Mouse (Mus musculus): ENCODE measurements around the gene Ldb2. TPM values are rescaled to one million over a fixed set of nuclear protein-coding genes. Genes with fewer than 3 reads are reported as not detected.

The Ldb2 gene
- total and polyA plus RNA-seq, 3 experiments = not detected

GRCm38 (mm10) chr5:44754156-44754910, 45.1 kb downstream of the Ldb2 start:
- H3K79me2 ChIP-seq (ENCODE audit: control insufficient read depth, insufficient read depth, low read length, poor library complexity) = no peaks in the 10 kb centered on the region
- H3K27ac ChIP-seq (ENCODE audit: control insufficient read depth, low read depth, low read length) = no peak overlapping the region
- no peaks in the 10 kb centered on the region for H3K9me3 ChIP-seq (replicated peaks; ENCODE audit: insufficient read depth, low read length)
- no peak overlapping the region for H3K9ac ChIP-seq (ENCODE audit: control insufficient read depth, low read depth, low read length, poor library complexity, severe bottlenecking)
- TF ChIP-seq GATA1 (IDR thresholded peaks at IDR 0.05; ENCODE audit: low read depth, low read length) = no peak
- TF ChIP-seq JUND (IDR thresholded peaks at IDR 0.05; ENCODE audit: low read depth, low read length) = no peak
- TF ChIP-seq GABPA (IDR thresholded peaks at IDR 0.05; ENCODE audit: low read depth, low read length) = no peak
- TF ChIP-seq POLR2A (IDR thresholded peaks at IDR 0.05; ENCODE audit: control insufficient read depth in 1 of 2, insufficient read depth in 1 of 2, low read depth in 1 of 2, low read length in 2 of 2, poor library complexity in 1 of 2) = no peak
- TF ChIP-seq POLR2AphosphoS2 (IDR thresholded peaks at IDR 0.05; ENCODE audit: low read length) = no peak
- no peak for TF ChIP-seq MYC (IDR thresholded peaks at IDR 0.05; ENCODE audit: low read depth, low read length)
- no peak for TF ChIP-seq USF2 (IDR thresholded peaks at IDR 0.05; ENCODE audit: borderline replicate concordance in 1 of 2, insufficient read depth in 1 of 2, low read depth in 1 of 2, low read length in 2 of 2)
- no peak for TF ChIP-seq TBP (IDR thresholded peaks at IDR 0.05; ENCODE audit: low read depth, low read length)
- TF ChIP-seq ZKSCAN1 (IDR thresholded peaks at IDR 0.05; ENCODE audit: low read depth, low read length) = no peak
- no peak for TF ChIP-seq RCOR1 (IDR thresholded peaks at IDR 0.05; ENCODE audit: low read depth, low read length)
- TF ChIP-seq ELF1 (IDR thresholded peaks at IDR 0.05; ENCODE audit: low read depth, low read length) = no peak
- no peak for TF ChIP-seq ZNF384 (IDR thresholded peaks at IDR 0.05; ENCODE audit: low read depth, low read length)
- TF ChIP-seq BHLHE40 (IDR thresholded peaks at IDR 0.05; ENCODE audit: borderline replicate concordance, low read depth, low read length) = no peak
- no peak for TF ChIP-seq SIN3A (IDR thresholded peaks at IDR 0.05; ENCODE audit: low read length)
- no peak overlapping the region for H3K4me3 ChIP-seq (ENCODE audit: control insufficient read depth in 1 of 2, insufficient read depth in 1 of 2, low read depth in 2 of 2, low read length in 2 of 2)
- DNase-seq (ENCODE audit: low read depth, low spot score) = no peak
- no peaks in the 10 kb centered on the region for H3K4me1 ChIP-seq (ENCODE audit: control insufficient read depth in 1 of 2, insufficient read depth in 2 of 2, low read length in 2 of 2)
- H3K36me3 ChIP-seq (ENCODE audit: control insufficient read depth in 1 of 2, insufficient read depth in 2 of 2, low read length in 2 of 2) = no peaks in the 10 kb centered on the region
- H3K27me3 ChIP-seq (ENCODE audit: control insufficient read depth in 1 of 2, insufficient read depth in 2 of 2, low read length in 2 of 2) = no peaks in the 10 kb centered on the region

GRCm38 (mm10) chr5:44745706-44746105, 53.8 kb downstream of the Ldb2 start:
- no peak overlapping the region for H3K4me3 ChIP-seq (ENCODE audit: control insufficient read depth in 1 of 2, insufficient read depth in 1 of 2, low read depth in 2 of 2, low read length in 2 of 2)
- H3K36me3 ChIP-seq (ENCODE audit: control insufficient read depth in 1 of 2, insufficient read depth in 2 of 2, low read length in 2 of 2) = no peaks in the 10 kb centered on the region
- H3K9me3 ChIP-seq (replicated peaks; ENCODE audit: insufficient read depth, low read length) = no peaks in the 10 kb centered on the region
- TF ChIP-seq SMC3 (IDR thresholded peaks at IDR 0.05; ENCODE audit: low read depth, low read length) (no peak), HCFC1 (IDR thresholded peaks at IDR 0.05; ENCODE audit: low read depth, low read length) (no peak), GABPA (IDR thresholded peaks at IDR 0.05; ENCODE audit: low read depth, low read length) (no peak), KAT2A (conservative IDR thresholded peaks at IDR 0.05; ENCODE audit: low read depth, low read length) (no peak), MYB (IDR thresholded peaks at IDR 0.05; ENCODE audit: low read depth, low read length) (no peak)
- DNase-seq (ENCODE audit: low read depth, low spot score) = no peak
- H3K9ac ChIP-seq (ENCODE audit: control insufficient read depth, low read depth, low read length, poor library complexity, severe bottlenecking) = no peak overlapping the region
- H3K4me1 ChIP-seq (ENCODE audit: control insufficient read depth in 1 of 2, insufficient read depth in 2 of 2, low read length in 2 of 2) = no peaks in the 10 kb centered on the region
- H3K27ac ChIP-seq (ENCODE audit: control insufficient read depth, low read depth, low read length) = no peak overlapping the region
- H3K79me2 ChIP-seq (ENCODE audit: control insufficient read depth, insufficient read depth, low read length, poor library complexity) = no peaks in the 10 kb centered on the region
- peaks cover 0 to 3% of the 10 kb centered on the region in 2 experiments; a peak in 2 of 4 replicates for H3K27me3 ChIP-seq (ENCODE audit: control insufficient read depth in 1 of 2, insufficient read depth in 2 of 2, low read length in 2 of 2)
